Mouse (Mus musculus): ENCODE measurements around the gene Cmtm2a. TPM values are rescaled to one million over a fixed set of nuclear protein-coding genes. Genes with fewer than 3 reads are reported as not detected.
A peak's percentile ranks its signal among the peaks of the same experiment; 100 is the strongest.
"Not testable (repeated sequence)": the region's sequence is repeated elsewhere in the genome, so short reads cannot be mapped to it uniquely, and the experiment has no call there.

The Cmtm2a gene
- not detected in 2 replicates for polyA plus RNA-seq (2012; ENCODE audit: insufficient read depth, insufficient read length, low replicate concordance, missing spikeins)

- H3K4me1 ChIP-seq (ENCODE audit: control insufficient read depth, insufficient read depth, low read length); H3K4me3 ChIP-seq (ENCODE audit: insufficient read depth, low read depth, low read length); H3K27ac ChIP-seq (ENCODE audit: insufficient read depth, low read depth, low read length): not testable (repeated sequence)
- WGBS = 92% methylated on average over 12 of the region's 12 CpGs
Observed at GRCm38 (mm10) chr8:104293081-104293480, at the start of gene Cmtm2a. Gene Cmtm2a (minus strand): TSS chr8:104293181.

- 94% methylated on average over 5 of the region's 5 CpGs for WGBS
- no peak for TF ChIP-seq CTCF (IDR thresholded peaks at IDR 0.05; ENCODE audit: insufficient read depth, low read depth, low read length)
- TF ChIP-seq POLR2A (IDR thresholded peaks at IDR 0.05; ENCODE audit: insufficient read depth, low read depth, low read length) = no peak
- no peak overlapping the region for H3K27ac ChIP-seq (ENCODE audit: insufficient read depth, low read depth, low read length)
Observed at GRCm38 (mm10) chr8:104342426-104342825, 49.4 kb upstream of the Cmtm2a start.

GRCm38 (mm10) chr8:104341678-104342077 lies 48.7 kb upstream of the Cmtm2a start:
- 71% methylated on average over 6 of the region's 6 CpGs for WGBS
- H3K4me1 ChIP-seq (ENCODE audit: control insufficient read depth, insufficient read depth, low read length) = peaks cover 15% of the 10 kb centered on the region
- no peak overlapping the region for H3K27ac ChIP-seq (ENCODE audit: insufficient read depth, low read depth, low read length)
- H3K4me3 ChIP-seq (ENCODE audit: insufficient read depth, low read depth, low read length) = no peak overlapping the region
- TF ChIP-seq POLR2A (IDR thresholded peaks at IDR 0.05; ENCODE audit: insufficient read depth, low read depth, low read length) = no peak
- no peak for TF ChIP-seq CTCF (IDR thresholded peaks at IDR 0.05; ENCODE audit: insufficient read depth, low read depth, low read length)

More at GRCm38 (mm10) chr8:104342426-104342825, 49.4 kb upstream of the Cmtm2a start:
- Histone ChIP-seq H3K4me1 (ENCODE audit: control insufficient read depth, insufficient read depth, low read length) (peaks cover 15% of the 10 kb centered on the region), H3K4me3 (ENCODE audit: insufficient read depth, low read depth, low read length) (no peak overlapping the region)

DNA sequence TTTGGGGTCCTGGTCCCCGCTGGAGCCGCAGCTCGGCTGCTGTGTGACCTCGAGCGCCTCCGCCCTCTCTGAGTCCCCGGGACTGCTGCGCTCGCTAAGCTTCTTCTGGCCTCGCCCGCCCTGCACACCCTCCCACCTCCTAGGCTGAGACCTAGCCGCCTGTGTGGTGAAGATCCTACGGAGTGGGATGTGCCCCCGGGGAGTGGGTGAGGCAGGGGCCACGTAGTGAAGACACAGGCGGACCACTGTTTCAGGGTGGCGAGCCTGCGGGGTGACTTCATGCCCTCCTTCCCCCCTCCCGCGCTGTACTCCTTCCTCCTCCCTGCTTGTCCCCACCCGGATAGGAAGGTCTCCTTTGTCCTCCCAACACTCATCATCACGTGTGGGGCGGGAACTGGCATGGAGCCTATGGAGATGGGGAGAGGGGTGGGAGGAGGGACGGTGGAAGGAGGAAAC lies 48.2 kb upstream of the Cmtm2a start:
- TF ChIP-seq CTCF (IDR thresholded peaks at IDR 0.05; ENCODE audit: insufficient read depth, low read depth, low read length) (no peak), POLR2A (IDR thresholded peaks at IDR 0.05; ENCODE audit: insufficient read depth, low read depth, low read length) (no peak)
- H3K4me1 ChIP-seq (ENCODE audit: control insufficient read depth, insufficient read depth, low read length) = peaks cover 15% of the 10 kb centered on the region
- 2% methylated on average over 24 of the region's 24 CpGs for WGBS
- peak overlapping the region; percentile 51 for H3K4me3 ChIP-seq (ENCODE audit: insufficient read depth, low read depth, low read length)
- H3K27ac ChIP-seq (ENCODE audit: insufficient read depth, low read depth, low read length) = no peak overlapping the region

DNA sequence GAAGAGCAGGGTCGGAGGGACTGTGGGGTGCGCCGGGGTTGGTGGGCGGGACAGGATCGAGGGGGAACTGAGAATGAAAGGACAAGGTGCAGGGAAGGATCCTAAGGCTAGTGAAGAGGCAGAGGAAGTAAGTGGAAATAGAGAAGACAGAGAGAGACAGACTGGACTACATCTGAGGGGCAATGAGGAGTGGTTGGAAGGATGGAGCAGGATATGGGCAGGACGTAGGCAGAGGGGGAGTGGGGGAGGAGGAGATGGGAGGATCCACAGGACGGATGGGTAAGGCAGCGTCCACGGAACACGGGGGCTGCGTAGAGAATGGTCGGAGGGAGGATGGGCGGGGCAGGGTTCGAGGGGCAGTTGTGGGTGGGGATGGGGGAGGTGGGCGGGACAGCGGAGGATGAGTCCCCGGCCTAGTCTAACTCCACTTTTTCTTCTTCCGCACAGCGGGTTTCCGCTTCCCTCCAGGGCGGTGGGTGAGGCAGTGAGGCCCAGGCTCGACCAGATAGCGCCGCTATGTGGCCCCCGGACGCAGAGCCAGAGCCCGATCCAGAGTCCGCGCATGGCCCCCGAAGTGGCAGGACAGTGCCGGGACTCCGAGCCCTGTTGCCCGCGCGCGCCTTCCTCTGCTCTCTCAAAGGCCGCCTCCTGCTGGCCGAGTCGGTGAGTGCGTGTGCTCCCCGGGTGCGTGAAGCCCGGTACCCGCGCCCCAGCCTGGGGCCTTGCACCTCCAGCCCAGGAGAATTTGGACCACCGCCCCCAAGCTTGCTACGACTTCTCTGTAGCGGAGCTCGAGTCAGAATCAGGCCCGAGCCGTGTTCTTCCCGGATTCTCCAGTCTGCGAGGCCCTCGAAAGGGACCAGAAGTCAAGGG lies 47.5 kb upstream of the Cmtm2a start:
- no peak overlapping the region for H3K27ac ChIP-seq (ENCODE audit: insufficient read depth, low read depth, low read length)
- WGBS = under 1% methylated on average over 54 of the region's 54 CpGs
- H3K4me3 ChIP-seq (ENCODE audit: insufficient read depth, low read depth, low read length) = peak overlapping the region; percentile 51
- H3K4me1 ChIP-seq (ENCODE audit: control insufficient read depth, insufficient read depth, low read length) = peaks cover 15% of the 10 kb centered on the region
- TF ChIP-seq POLR2A (IDR thresholded peaks at IDR 0.05; ENCODE audit: insufficient read depth, low read depth, low read length) (no peak), CTCF (IDR thresholded peaks at IDR 0.05; ENCODE audit: insufficient read depth, low read depth, low read length) (peak; percentile 71)

DNA sequence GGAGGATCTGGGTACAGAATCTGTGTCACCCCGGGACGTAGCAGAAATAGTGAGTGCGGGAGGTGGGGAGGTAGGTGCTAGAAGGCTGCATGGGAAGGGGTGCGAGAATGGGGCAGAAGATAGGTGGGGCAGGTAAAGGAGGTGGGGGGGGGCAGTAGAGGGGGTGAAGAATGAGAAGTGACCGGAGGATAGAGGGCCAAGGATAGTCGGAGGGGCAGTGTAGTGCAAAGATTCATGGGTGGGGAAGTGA lies 46.9 kb upstream of the Cmtm2a start:
- Histone ChIP-seq H3K27ac (ENCODE audit: insufficient read depth, low read depth, low read length) (no peak overlapping the region), H3K4me1 (ENCODE audit: control insufficient read depth, insufficient read depth, low read length) (peaks cover 15% of the 10 kb centered on the region), H3K4me3 (ENCODE audit: insufficient read depth, low read depth, low read length) (peak overlapping the region; percentile 51)
- TF ChIP-seq CTCF (IDR thresholded peaks at IDR 0.05; ENCODE audit: insufficient read depth, low read depth, low read length) (no peak), POLR2A (IDR thresholded peaks at IDR 0.05; ENCODE audit: insufficient read depth, low read depth, low read length) (no peak)
- 4% methylated on average over 6 of the region's 6 CpGs for WGBS

GRCm38 (mm10) chr8:104339229-104339982 lies 46.4 kb upstream of the Cmtm2a start, which contains the start of gene Cmtm3:
Gene Cmtm3 (plus strand): TSS chr8:104339410.
- peak within 1 kb of the TSS; percentile 51 for H3K4me3 ChIP-seq (ENCODE audit: insufficient read depth, low read depth, low read length)
- TF ChIP-seq POLR2A (IDR thresholded peaks at IDR 0.05; ENCODE audit: insufficient read depth, low read depth, low read length) = no peak
- no peak for TF ChIP-seq CTCF (IDR thresholded peaks at IDR 0.05; ENCODE audit: insufficient read depth, low read depth, low read length)
- no peak within 1 kb of the TSS for H3K27ac ChIP-seq (ENCODE audit: insufficient read depth, low read depth, low read length)

DNA sequence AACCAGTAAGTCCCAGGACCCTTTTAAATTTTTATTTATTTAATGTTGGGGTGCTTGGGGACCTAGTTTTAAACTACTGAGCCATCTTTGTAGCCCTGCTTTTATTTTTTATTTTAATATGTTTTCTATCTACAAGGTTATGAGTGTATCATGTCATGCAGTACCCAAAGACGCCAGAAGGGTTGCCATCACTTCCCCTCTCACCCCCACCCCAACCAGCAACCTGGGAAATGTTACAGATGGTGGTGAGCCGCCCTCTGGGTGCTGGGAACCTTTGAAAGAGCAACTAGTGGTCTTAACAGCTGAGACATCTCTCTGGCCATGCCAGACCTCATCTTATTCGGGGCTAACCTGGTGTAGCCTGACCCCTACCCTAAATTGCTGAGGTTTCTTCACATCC lies 44.9 kb upstream of the Cmtm2a start:
- no peak overlapping the region for H3K27ac ChIP-seq (ENCODE audit: insufficient read depth, low read depth, low read length)
- 61% methylated on average over 3 of the region's 3 CpGs for WGBS
- TF ChIP-seq POLR2A (IDR thresholded peaks at IDR 0.05; ENCODE audit: insufficient read depth, low read depth, low read length) (no peak), CTCF (IDR thresholded peaks at IDR 0.05; ENCODE audit: insufficient read depth, low read depth, low read length) (no peak)

More at GRCm38 (mm10) chr8:104339229-104339982, 46.4 kb upstream of the Cmtm2a start, which contains the start of gene Cmtm3:
- peaks cover 15% of the 10 kb centered on the region for H3K4me1 ChIP-seq (ENCODE audit: control insufficient read depth, insufficient read depth, low read length)
- 30% methylated on average over 17 of the region's 18 CpGs for WGBS

GRCm38 (mm10) chr8:104336806-104337205 lies 43.8 kb upstream of the Cmtm2a start:
- TF ChIP-seq CTCF (IDR thresholded peaks at IDR 0.05; ENCODE audit: insufficient read depth, low read depth, low read length) = no peak
- TF ChIP-seq POLR2A (IDR thresholded peaks at IDR 0.05; ENCODE audit: insufficient read depth, low read depth, low read length) = no peak
- Histone ChIP-seq H3K4me1 (ENCODE audit: control insufficient read depth, insufficient read depth, low read length) (peaks cover 15% of the 10 kb centered on the region), H3K27ac (ENCODE audit: insufficient read depth, low read depth, low read length) (no peak overlapping the region), H3K4me3 (ENCODE audit: insufficient read depth, low read depth, low read length) (no peak overlapping the region)
- 94% methylated on average over 1 of the region's 1 CpGs for WGBS

More for the DNA sequence above, 44.9 kb upstream of the Cmtm2a start:
- H3K4me3 ChIP-seq (ENCODE audit: insufficient read depth, low read depth, low read length) = no peak overlapping the region
- H3K4me1 ChIP-seq (ENCODE audit: control insufficient read depth, insufficient read depth, low read length) = peaks cover 15% of the 10 kb centered on the region
